Comparison of ENCODE assay signal across 33 mouse cellular contexts in genomic region chr7:113297813-113298212, GRCm38 (mm10).
"Had no signal": no experiment of that assay in that cellular context is flagged by ENCODE, and none has a peak within 500 bp of the region (broad histone marks: within the 10 kb centered on the region; RNA-seq: fewer than 3 reads in every experiment).

No protein-coding gene starts in this region.

- H3K9me3 ChIP-seq: heart, embryonic 10.5 days; heart, embryonic 13.5 days; heart, embryonic 15.5 days; hindbrain, embryonic 10.5 days; hindbrain, embryonic 12.5 days; hindbrain, embryonic 13.5 days; hindbrain, embryonic 15.5 days; intestine, embryonic 15.5 days; kidney, embryonic 15.5 days had no signal

- H3K27ac ChIP-seq: heart, embryonic 10.5 days; heart, embryonic 13.5 days; heart, embryonic 15.5 days; hindbrain, embryonic 10.5 days; hindbrain, embryonic 12.5 days; hindbrain, embryonic 13.5 days; hindbrain, embryonic 14.5 days; hindbrain, embryonic 15.5 days; hindbrain, postnatal 0 days; intestine, embryonic 15.5 days; kidney, embryonic 15.5 days; kidney, postnatal 0 days; layer of hippocampus, adult 2 months; left cerebral cortex, adult 2 months had no signal

- ATAC-seq: hindbrain, embryonic 16.5 days; hindbrain, postnatal 0 days; inflammation-experienced regulatory T-cells, adult 6 months; intestine, embryonic 15.5 days; intestine, embryonic 16.5 days had no signal

- H3K36me3 ChIP-seq: intestine, embryonic 15.5 days had no signal

- H3K4me3 ChIP-seq: heart, embryonic 10.5 days; heart, embryonic 13.5 days; heart, embryonic 15.5 days; hindbrain, embryonic 10.5 days; hindbrain, embryonic 12.5 days; hindbrain, embryonic 13.5 days; hindbrain, embryonic 15.5 days; intestine, embryonic 15.5 days; kidney, embryonic 15.5 days; layer of hippocampus, adult 2 months; left cerebral cortex, adult 2 months had no signal

- H3K27me3 ChIP-seq: heart, embryonic 13.5 days; heart, embryonic 15.5 days; hindbrain, embryonic 12.5 days; hindbrain, embryonic 13.5 days; hindbrain, embryonic 15.5 days; intestine, embryonic 15.5 days; kidney, embryonic 15.5 days had no signal

- H3K9ac ChIP-seq: heart, embryonic 13.5 days; heart, embryonic 15.5 days; hindbrain, embryonic 12.5 days; hindbrain, embryonic 13.5 days; hindbrain, embryonic 14.5 days; hindbrain, embryonic 15.5 days; intestine, embryonic 15.5 days; kidney, embryonic 15.5 days had no signal

- DNase-seq: heart, postnatal 10 days; heart, postnatal 14 days; heart, postnatal 36 days; heart, postnatal 4 days; kidney, adult 11 months; kidney, adult 18-20 months; kidney, adult 2 months; kidney, adult 8-10 months; kidney, adult 9 months; kidney, postnatal 10 days; kidney, postnatal 14 days; kidney, postnatal 25 days; kidney, postnatal 36 days; kidney, postnatal 4 days; layer of hippocampus, adult 9-11 months; layer of hippocampus, postnatal 36 days had no signal

- H3K4me2 ChIP-seq: heart, embryonic 13.5 days; heart, embryonic 15.5 days; hindbrain, embryonic 12.5 days; hindbrain, embryonic 13.5 days; hindbrain, embryonic 14.5 days; hindbrain, embryonic 15.5 days; intestine, embryonic 15.5 days; kidney, embryonic 15.5 days had no signal
